Mouse (Mus musculus): ENCODE measurements at regions not wholly inside any gene's neighbourhood (a gene's known extent, or its start where the extent isn't known, plus 50 kb on each side); places are given as distances from the start of the nearest gene placed in this dataset.

GRCm38 (mm10) chr9:73173589-73174247, 60.5 kb downstream of the Rsl24d1 start:
- H3K4me2 ChIP-seq (replicated peaks): no peak overlapping the region
- WGBS: 85% methylated on average over 7 of the region's 7 CpGs
- H3K9ac ChIP-seq: no peak overlapping the region
- no peaks in the 10 kb centered on the region for H3K4me1 ChIP-seq
- H3K27ac ChIP-seq: no peak overlapping the region
- peaks cover 8% of the 10 kb centered on the region; the same call in 1 of the 2 replicates for H3K9me3 ChIP-seq (replicated peaks)
- no peaks in the 10 kb centered on the region for H3K36me3 ChIP-seq
- no peak overlapping the region for H3K4me3 ChIP-seq
- H3K27me3 ChIP-seq: no peaks in the 10 kb centered on the region
- ATAC-seq (ENCODE audit: low FRiP score): no peak

GRCm38 (mm10) chr9:73176645-73177044, 63.4 kb downstream of the Rsl24d1 start:
- Histone ChIP-seq H3K4me1 (no peaks in the 10 kb centered on the region), H3K9me3 (replicated peaks) (0 out of 2 replicates have a peak, but pooled peaks cover 1% of the 10 kb centered on the region), H3K27me3 (no peaks in the 10 kb centered on the region), H3K4me2 (replicated peaks) (no peak overlapping the region), H3K27ac (no peak overlapping the region), H3K36me3 (no peaks in the 10 kb centered on the region), H3K4me3 (no peak overlapping the region), H3K9ac (no peak overlapping the region)
- no peak for ATAC-seq (ENCODE audit: low FRiP score)

- no peak overlapping the region for H3K27ac ChIP-seq
- no peak overlapping the region for H3K9ac ChIP-seq
- no peak for ATAC-seq (ENCODE audit: low FRiP score)
- H3K4me1 ChIP-seq: no peaks in the 10 kb centered on the region
- no peaks in the 10 kb centered on the region for H3K27me3 ChIP-seq
- no peaks in the 10 kb centered on the region for H3K9me3 ChIP-seq (replicated peaks)
- no peaks in the 10 kb centered on the region for H3K36me3 ChIP-seq
- H3K4me2 ChIP-seq (replicated peaks): no peak overlapping the region
- no peak overlapping the region for H3K4me3 ChIP-seq
- 78% methylated on average over 5 of the region's 5 CpGs for WGBS
These were observed 70.1 kb downstream of the Rsl24d1 start for GRCm38 (mm10) chr9:73183356-73183755.

- Histone ChIP-seq H3K9me3 (replicated peaks) (no peaks in the 10 kb centered on the region), H3K27me3 (no peaks in the 10 kb centered on the region), H3K36me3 (no peaks in the 10 kb centered on the region), H3K27ac (no peak overlapping the region), H3K4me2 (replicated peaks) (no peak overlapping the region), H3K4me1 (no peaks in the 10 kb centered on the region), H3K4me3 (no peak overlapping the region), H3K9ac (no peak overlapping the region)
- 46% methylated on average over 3 of the region's 3 CpGs for WGBS
- ATAC-seq (ENCODE audit: low FRiP score): no peak
These were observed 71.7 kb downstream of the Rsl24d1 start for GRCm38 (mm10) chr9:73184908-73185307.

GRCm38 (mm10) chr9:73192271-73192785, 79.1 kb downstream of the Rsl24d1 start:
- H3K4me2 ChIP-seq (replicated peaks): 0 out of 2 replicates have a peak overlapping the region, but pooled peaks have one; percentile 11
- peaks cover 5% of the 10 kb centered on the region; the same call in 1 of the 2 replicates for H3K4me1 ChIP-seq
- H3K9ac ChIP-seq: no peak overlapping the region
- no peak overlapping the region for H3K27ac ChIP-seq
- 20% methylated on average over 11 of the region's 11 CpGs for WGBS
- H3K4me3 ChIP-seq: no peak overlapping the region
- no peaks in the 10 kb centered on the region for H3K27me3 ChIP-seq
- ATAC-seq (ENCODE audit: low FRiP score): peak; percentile 22; the same call in 1 of the 2 replicates
- no peaks in the 10 kb centered on the region for H3K36me3 ChIP-seq
- no peaks in the 10 kb centered on the region for H3K9me3 ChIP-seq (replicated peaks)

GRCm38 (mm10) chr9:73198261-73199085, 85.2 kb downstream of the Rsl24d1 start:
- Histone ChIP-seq H3K9ac (no peak overlapping the region), H3K4me3 (no peak overlapping the region), H3K9me3 (replicated peaks) (no peaks in the 10 kb centered on the region), H3K4me1 (no peaks in the 10 kb centered on the region), H3K27ac (no peak overlapping the region), H3K27me3 (no peaks in the 10 kb centered on the region), H3K36me3 (no peaks in the 10 kb centered on the region), H3K4me2 (replicated peaks) (no peak overlapping the region)
- ATAC-seq (ENCODE audit: low FRiP score): no peak
- 87% methylated on average over 10 of the region's 10 CpGs for WGBS

GRCm38 (mm10) chr9:73223111-73223510, 109.9 kb downstream of the Rsl24d1 start:
- no peak for ATAC-seq (ENCODE audit: low FRiP score)
- WGBS: 72% methylated on average over 6 of the region's 6 CpGs

GRCm38 (mm10) chr9:73240188-73240587, 127.0 kb downstream of the Rsl24d1 start:
- Histone ChIP-seq H3K4me1 (peaks cover 2% of the 10 kb centered on the region; the same call in 1 of the 2 replicates), H3K27ac (no peak overlapping the region), H3K9me3 (replicated peaks) (no peaks in the 10 kb centered on the region), H3K36me3 (no peaks in the 10 kb centered on the region), H3K9ac (no peak overlapping the region), H3K4me2 (replicated peaks) (no peak overlapping the region), H3K27me3 (no peaks in the 10 kb centered on the region), H3K4me3 (no peak overlapping the region)
- ATAC-seq (ENCODE audit: low FRiP score): no peak
- 76% methylated on average over 5 of the region's 5 CpGs for WGBS

More at GRCm38 (mm10) chr9:73223111-73223510, 109.9 kb downstream of the Rsl24d1 start:
- H3K4me2 ChIP-seq (replicated peaks): no peak overlapping the region
- H3K4me3 ChIP-seq: no peak overlapping the region
- no peaks in the 10 kb centered on the region for H3K9me3 ChIP-seq (replicated peaks)
- no peaks in the 10 kb centered on the region for H3K27me3 ChIP-seq
- H3K9ac ChIP-seq: no peak overlapping the region
- no peaks in the 10 kb centered on the region for H3K4me1 ChIP-seq
- no peaks in the 10 kb centered on the region for H3K36me3 ChIP-seq
- H3K27ac ChIP-seq: no peak overlapping the region

- Histone ChIP-seq H3K9me3 (replicated peaks) (no peaks in the 10 kb centered on the region), H3K36me3 (no peaks in the 10 kb centered on the region), H3K27ac (no peak overlapping the region), H3K4me3 (no peak overlapping the region), H3K4me1 (peaks cover 2% of the 10 kb centered on the region; the same call in 1 of the 2 replicates), H3K9ac (no peak overlapping the region), H3K4me2 (replicated peaks) (no peak overlapping the region), H3K27me3 (no peaks in the 10 kb centered on the region)
- ATAC-seq (ENCODE audit: low FRiP score): 0 out of 2 replicates have a peak, but pooled peaks have one; percentile 43
- 61% methylated on average over 4 of the region's 4 CpGs for WGBS
These were observed 129.5 kb downstream of the Rsl24d1 start for GRCm38 (mm10) chr9:73242521-73243308.

GRCm38 (mm10) chr9:73244177-73244576, 131.0 kb downstream of the Rsl24d1 start:
- Histone ChIP-seq H3K4me2 (replicated peaks) (no peak overlapping the region), H3K9ac (no peak overlapping the region), H3K36me3 (no peaks in the 10 kb centered on the region), H3K4me3 (no peak overlapping the region), H3K27me3 (no peaks in the 10 kb centered on the region), H3K9me3 (replicated peaks) (no peaks in the 10 kb centered on the region), H3K4me1 (peaks cover 2% of the 10 kb centered on the region; the same call in 1 of the 2 replicates), H3K27ac (no peak overlapping the region)
- 78% methylated on average over 3 of the region's 3 CpGs for WGBS
- no peak for ATAC-seq (ENCODE audit: low FRiP score)

GRCm38 (mm10) chr9:73245524-73245923, 132.3 kb downstream of the Rsl24d1 start:
- ATAC-seq (ENCODE audit: low FRiP score): no peak
- no peak overlapping the region for H3K4me3 ChIP-seq
- H3K27me3 ChIP-seq: no peaks in the 10 kb centered on the region
- H3K36me3 ChIP-seq: no peaks in the 10 kb centered on the region
- H3K27ac ChIP-seq: no peak overlapping the region
- H3K9me3 ChIP-seq (replicated peaks): no peaks in the 10 kb centered on the region
- 77% methylated on average over 7 of the region's 7 CpGs for WGBS
- H3K4me1 ChIP-seq: peaks cover 2% of the 10 kb centered on the region; the same call in 1 of the 2 replicates
- H3K9ac ChIP-seq: no peak overlapping the region
- H3K4me2 ChIP-seq (replicated peaks): no peak overlapping the region

- no peaks in the 10 kb centered on the region for H3K9me3 ChIP-seq (replicated peaks)
- H3K4me1 ChIP-seq: no peaks in the 10 kb centered on the region
- ATAC-seq (ENCODE audit: low FRiP score): no peak
- no peak overlapping the region for H3K4me2 ChIP-seq (replicated peaks)
- WGBS: 73% methylated on average over 9 of the region's 9 CpGs
- no peak overlapping the region for H3K9ac ChIP-seq
- no peaks in the 10 kb centered on the region for H3K27me3 ChIP-seq
- no peak overlapping the region for H3K27ac ChIP-seq
- H3K36me3 ChIP-seq: no peaks in the 10 kb centered on the region
- H3K4me3 ChIP-seq: no peak overlapping the region
These were observed 144.9 kb downstream of the Rsl24d1 start for GRCm38 (mm10) chr9:73258171-73258570.
